Mouse (Mus musculus) MEL (cell line): ENCODE results near the gene Sars2. TPM values are rescaled to one million over a fixed set of nuclear protein-coding genes. Genes with fewer than 3 reads are reported as not detected.
A peak's percentile ranks its signal among the peaks of the same experiment; 100 is the strongest.

Experiments
- DNase-seq: peaks from one replicate; pipeline ENCODE4 v3.0.0; 2011; ENCODE audit warnings: low read depth, low spot score
- H3K27ac ChIP-seq: 2 replicates; pipeline ENCODE4 v1.5.1; 2012; ENCODE audit warnings: low read depth, mild to moderate bottlenecking, control low read depth, low read length, moderate library complexity; ENCODE audit not compliant: control insufficient read depth
- H3K27me3 ChIP-seq, 2 experiments: fragments of 150-350 bp in 1 of 2; sonication (generic) in 1 of 2; 2 replicates each; pipeline ENCODE4 v1.6.1; 2012; ENCODE audit warnings: low read length in 2 of 2, mild to moderate bottlenecking in 2 of 2, improper control_type of control experiment in 1 of 2, moderate library complexity in 1 of 2; ENCODE audit not compliant: insufficient read depth in 2 of 2, control insufficient read depth in 1 of 2
- H3K36me3 ChIP-seq, 2 experiments: 2 replicates each; pipeline ENCODE4 v1.6.1; 2012 to 2014; ENCODE audit warnings: low read length in 2 of 2, improper control_type of control experiment in 1 of 2, inconsistent platforms in 1 of 2, mild to moderate bottlenecking in 1 of 2; ENCODE audit not compliant: insufficient read depth in 2 of 2, control insufficient read depth in 1 of 2
- H3K4me1 ChIP-seq, 2 experiments: fragments of 150-350 bp in 1 of 2; sonication (generic) in 1 of 2; 2 replicates each; pipeline ENCODE4 v1.6.1; 2012; ENCODE audit warnings: low read length in 2 of 2, improper control_type of control experiment in 1 of 2, mild to moderate bottlenecking in 1 of 2; ENCODE audit not compliant: insufficient read depth in 2 of 2, control insufficient read depth in 1 of 2
- H3K4me3 ChIP-seq, 2 experiments: fragments of 150-350 bp in 1 of 2; sonication (generic) in 1 of 2; 2 replicates each; pipeline ENCODE4 v1.5.1; 2012; ENCODE audit warnings: low read depth in 2 of 2, low read length in 2 of 2, mild to moderate bottlenecking in 2 of 2, moderate library complexity in 2 of 2, control low read depth in 1 of 2, improper control_type of control experiment in 1 of 2; ENCODE audit not compliant: control insufficient read depth in 1 of 2, insufficient read depth in 1 of 2
- H3K79me2 ChIP-seq: 2 replicates; pipeline ENCODE4 v1.6.1; 2012; ENCODE audit warnings: mild to moderate bottlenecking, low read length, moderate library complexity; ENCODE audit not compliant: control insufficient read depth, poor library complexity, insufficient read depth
- H3K9ac ChIP-seq: 2 replicates; pipeline ENCODE4 v1.6.1; 2012; ENCODE audit warnings: low read depth, mild to moderate bottlenecking, control low read depth, low read length, moderate library complexity; ENCODE audit not compliant: control insufficient read depth, poor library complexity, severe bottlenecking
- H3K9me3 ChIP-seq: fragments of 150-350 bp; sonication (generic); replicated peaks from 2 replicates; pipeline ENCODE4 v1.6.1; 2012; ENCODE audit warnings: mild to moderate bottlenecking, low read length, improper control_type of control experiment, moderate library complexity; ENCODE audit not compliant: insufficient read depth
- BHLHE40 ChIP-seq: IDR thresholded peaks from 2 replicates; pipeline ENCODE4 v1.6.1; 2012; ENCODE audit warnings: low read depth, mild to moderate bottlenecking, inconsistent platforms, low read length, improper control_type of control experiment, borderline replicate concordance
- CTCF ChIP-seq, 3 experiments: IDR thresholded peaks in 2 of 3; conservative IDR thresholded peaks in 1 of 3; 2 replicates each; pipeline ENCODE4 v1.5.1; 2011 to 2012; ENCODE audit warnings: low read length in 3 of 3, low read depth in 2 of 3, mild to moderate bottlenecking in 2 of 3, improper control_type of control experiment in 1 of 3, inconsistent platforms in 1 of 3, mixed read lengths in 1 of 3, moderate library complexity in 1 of 3; ENCODE audit not compliant: control insufficient read depth in 1 of 3, insufficient read depth in 1 of 3, poor library complexity in 1 of 3, severe bottlenecking in 1 of 3
- ELF1 ChIP-seq: IDR thresholded peaks from 2 replicates; pipeline ENCODE4 v1.6.1; 2014; ENCODE audit warnings: low read depth, mild to moderate bottlenecking, inconsistent platforms, low read length, improper control_type of control experiment, moderate library complexity
- EP300 ChIP-seq, 2 experiments: IDR thresholded peaks; 2 replicates each; pipeline ENCODE4 v1.6.1; 2011; ENCODE audit warnings: improper control_type of control experiment in 2 of 2, low read length in 2 of 2, low read depth in 1 of 2, mild to moderate bottlenecking in 1 of 2
- JUND ChIP-seq: IDR thresholded peaks from 2 replicates; pipeline ENCODE4 v1.6.1; 2011; ENCODE audit warnings: low read depth, mild to moderate bottlenecking, improper control_type of control experiment, low read length
- MAFK ChIP-seq: IDR thresholded peaks from 2 replicates; pipeline ENCODE4 v1.6.1; 2011; ENCODE audit warnings: low read depth, mild to moderate bottlenecking, low read length, improper control_type of control experiment, borderline replicate concordance
- MAZ ChIP-seq: IDR thresholded peaks from 2 replicates; pipeline ENCODE4 v1.6.1; 2012; ENCODE audit warnings: low read depth, mild to moderate bottlenecking, inconsistent platforms, low read length, improper control_type of control experiment
- MEF2A ChIP-seq: IDR thresholded peaks from 2 replicates; pipeline ENCODE4 v1.6.1; 2014; ENCODE audit warnings: low read depth, mild to moderate bottlenecking, inconsistent platforms, low read length, improper control_type of control experiment; ENCODE audit not compliant: poor library complexity, insufficient replicate concordance, severe bottlenecking; ENCODE audit errors: extremely low read depth
- MXI1 ChIP-seq: IDR thresholded peaks from 2 replicates; pipeline ENCODE4 v1.6.1; 2011; ENCODE audit warnings: mild to moderate bottlenecking, low read depth, low read length, improper control_type of control experiment
- NELFE ChIP-seq: IDR thresholded peaks from 2 replicates; pipeline ENCODE4 v1.6.1; 2011; ENCODE audit warnings: low read depth, low read length, improper control_type of control experiment
- POLR2A ChIP-seq, 2 experiments: IDR thresholded peaks; 2 replicates each; pipeline ENCODE4 v1.6.1; 2011 to 2012; ENCODE audit warnings: low read length in 2 of 2, mild to moderate bottlenecking in 2 of 2, control low read depth in 1 of 2, improper control_type of control experiment in 1 of 2, low read depth in 1 of 2, moderate library complexity in 1 of 2; ENCODE audit not compliant: control insufficient read depth in 1 of 2, insufficient read depth in 1 of 2, poor library complexity in 1 of 2
- POLR2AphosphoS2 ChIP-seq: IDR thresholded peaks from 2 replicates; pipeline ENCODE4 v1.6.1; 2011; ENCODE audit warnings: low read length, improper control_type of control experiment
- POLR2AphosphoS5 ChIP-seq: IDR thresholded peaks from 2 replicates; pipeline ENCODE4 v1.6.1; 2012; ENCODE audit warnings: low read depth, borderline replicate concordance, mild to moderate bottlenecking, inconsistent platforms, low read length, moderate library complexity, mixed read lengths
- USF2 ChIP-seq, 2 experiments: IDR thresholded peaks; 2 replicates each; pipeline ENCODE4 v1.6.1; 2011 to 2012; ENCODE audit warnings: improper control_type of control experiment in 2 of 2, low read length in 2 of 2, borderline replicate concordance in 1 of 2, inconsistent platforms in 1 of 2, low read depth in 1 of 2, mild to moderate bottlenecking in 1 of 2; ENCODE audit not compliant: insufficient read depth in 1 of 2
- ZC3H11A ChIP-seq: IDR thresholded peaks from 2 replicates; pipeline ENCODE4 v1.6.1; 2012; ENCODE audit warnings: low read depth, mild to moderate bottlenecking, inconsistent platforms, low read length, improper control_type of control experiment
- ZMIZ1 ChIP-seq: IDR thresholded peaks from 2 replicates; pipeline ENCODE4 v1.6.1; 2012; ENCODE audit warnings: low read depth, mild to moderate bottlenecking, inconsistent platforms, low read length, improper control_type of control experiment, moderate library complexity
- ZNF384 ChIP-seq: IDR thresholded peaks from 2 replicates; pipeline ENCODE4 v1.6.1; 2012; ENCODE audit warnings: low read depth, mild to moderate bottlenecking, inconsistent platforms, low read length, improper control_type of control experiment
- polyA plus RNA-seq, 2 experiments: library from polyadenylated mRNA; stranded (reverse) in 1 of 2; unstranded in 1 of 2; fragments of >175 nt in 1 of 2; fragments of >200 nt in 1 of 2; gene quantifications; 2 replicates each; pipeline versions ENCODE4 v1.2.1 to v1.2.4; 2012; ENCODE audit warnings: low replicate concordance in 2 of 2, low read depth in 1 of 2; ENCODE audit not compliant: insufficient read length in 2 of 2, insufficient read depth in 1 of 2, missing spikeins in 1 of 2
- total RNA-seq: library from RNA; depleted of rRNA; stranded (reverse); fragments of 300-350 nt; gene quantifications from 2 replicates; pipeline ENCODE4 v1.2.3, GENCODE M21; 2012

The Sars2 gene
- total and polyA plus RNA-seq, 3 experiments: 19.2 to 51.4 TPM; not detected in 1

DNA sequence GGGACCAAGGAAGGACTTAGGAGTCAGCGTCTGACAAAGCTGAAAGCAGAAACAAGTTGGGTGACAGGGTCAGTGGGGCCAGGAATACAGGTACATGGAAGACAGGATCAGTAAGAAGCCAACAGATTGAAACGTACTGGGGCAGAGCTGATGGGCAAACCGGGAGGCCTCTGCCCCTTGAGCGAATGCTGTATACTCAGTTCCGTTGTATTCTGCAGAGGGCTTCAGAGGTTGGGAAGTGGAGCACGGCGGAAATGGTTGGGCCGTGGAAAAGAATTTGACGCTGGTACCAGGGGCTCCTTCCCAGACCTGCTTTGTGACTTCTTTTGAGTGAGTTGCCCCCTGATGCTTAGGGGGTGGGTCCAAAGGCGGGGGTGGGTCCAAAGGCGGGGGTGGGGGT, 8.6 kb upstream of the Sars2 start:
- H3K9ac ChIP-seq: no peak overlapping the region
- H3K4me3 ChIP-seq: no peak overlapping the region

GRCm38 (mm10) chr7:28735701-28736100, 6.1 kb upstream of the Sars2 start:
- no peak overlapping the region for H3K4me3 ChIP-seq
- H3K27me3 ChIP-seq: no peaks in the 10 kb centered on the region
- peak; percentile 48 for DNase-seq
- H3K36me3 ChIP-seq: no peaks in the 10 kb centered on the region
- H3K27ac ChIP-seq: no peak overlapping the region
- no peak for TF ChIP-seq CTCF (IDR thresholded peaks at IDR 0.05 in 2 of 3, conservative IDR thresholded peaks at IDR 0.05 in 1 of 3; ENCODE audit: control insufficient read depth in 1 of 3, insufficient read depth in 1 of 3, low read depth in 2 of 3, low read length in 3 of 3, poor library complexity in 1 of 3, severe bottlenecking in 1 of 3)
- no peak for TF ChIP-seq MEF2A
- H3K9me3 ChIP-seq: no peaks in the 10 kb centered on the region
- H3K4me1 ChIP-seq: no peaks in the 10 kb centered on the region; a peak in 1 of 4 replicates
- no peaks in the 10 kb centered on the region for H3K79me2 ChIP-seq
- H3K9ac ChIP-seq: no peak overlapping the region

More for the DNA sequence above, 8.6 kb upstream of the Sars2 start:
- no peak overlapping the region for H3K27ac ChIP-seq
- no peaks in the 10 kb centered on the region for H3K27me3 ChIP-seq
- no peaks in the 10 kb centered on the region for H3K9me3 ChIP-seq
- no peaks in the 10 kb centered on the region for H3K36me3 ChIP-seq
- DNase-seq: no peak
- TF ChIP-seq CTCF (IDR thresholded peaks at IDR 0.05 in 2 of 3, conservative IDR thresholded peaks at IDR 0.05 in 1 of 3; ENCODE audit: control insufficient read depth in 1 of 3, insufficient read depth in 1 of 3, low read depth in 2 of 3, low read length in 3 of 3, poor library complexity in 1 of 3, severe bottlenecking in 1 of 3): no peak
- no peak for TF ChIP-seq EP300 (IDR thresholded peaks at IDR 0.05; ENCODE audit: low read depth in 1 of 2, low read length in 2 of 2)
- TF ChIP-seq MXI1: no peak
- no peak for TF ChIP-seq ZC3H11A
- TF ChIP-seq BHLHE40: no peak
- TF ChIP-seq POLR2AphosphoS2: no peak
- TF ChIP-seq MEF2A: no peak
- no peak for TF ChIP-seq POLR2A (IDR thresholded peaks at IDR 0.05; ENCODE audit: control insufficient read depth in 1 of 2, insufficient read depth in 1 of 2, low read depth in 1 of 2, low read length in 2 of 2, poor library complexity in 1 of 2)
- TF ChIP-seq NELFE: no peak
- TF ChIP-seq POLR2AphosphoS5: no peak
- TF ChIP-seq ELF1: no peak
- TF ChIP-seq USF2 (IDR thresholded peaks at IDR 0.05; ENCODE audit: borderline replicate concordance in 1 of 2, insufficient read depth in 1 of 2, low read depth in 1 of 2, low read length in 2 of 2): no peak
- no peak for TF ChIP-seq MAFK
- TF ChIP-seq ZMIZ1: no peak
- no peak for TF ChIP-seq ZNF384
- TF ChIP-seq MAZ: no peak
- no peak for TF ChIP-seq JUND
- H3K4me1 ChIP-seq: no peaks in the 10 kb centered on the region
- no peaks in the 10 kb centered on the region for H3K79me2 ChIP-seq
